Mouse (Mus musculus) common myeloid progenitor, adult 5-6 weeks (primary cell): ENCODE measurements around the gene Tmem189. TPM values are rescaled to one million over a fixed set of nuclear protein-coding genes. Genes with fewer than 3 reads are reported as not detected.

Source experiments
- ATAC-seq: replicated peaks from 2 replicates; pipeline ENCODE4 v1.8.0; 2016; ENCODE audit warnings: low read depth, mild to moderate bottlenecking, moderate TSS enrichment, inconsistent platforms; ENCODE audit not compliant: poor library complexity, severe bottlenecking
- total RNA-seq: library from RNA; stranded (forward); fragments of 200-1000, 187-1606 nt; gene quantifications from 2 replicates; pipeline ENCODE4 v1.2.3, GENCODE M21; 2017

Gene Tmem189
- total RNA-seq, 1 experiment from 2014 or later, result 27.5 TPM

- ATAC-seq, result no peak
These were observed 14.8 kb upstream of the Tmem189 start for GRCm38 (mm10) chr2:167704409-167704808.

- no peak for ATAC-seq
These were observed 12.5 kb upstream of the Tmem189 start for GRCm38 (mm10) chr2:167702126-167702525.

GRCm38 (mm10) chr2:167701472-167701871, 11.8 kb upstream of the Tmem189 start:
- no peak for ATAC-seq

- no peak for ATAC-seq
These were observed 10.4 kb upstream of the Tmem189 start for GRCm38 (mm10) chr2:167700018-167700417.

GRCm38 (mm10) chr2:167697902-167698301, 8.3 kb upstream of the Tmem189 start:
- peak; percentile 94 for ATAC-seq

- ATAC-seq, result no peak
These were observed 6.5 kb upstream of the Tmem189 start for GRCm38 (mm10) chr2:167696143-167696542.

- ATAC-seq, result no peak
These were observed 5.9 kb upstream of the Tmem189 start for GRCm38 (mm10) chr2:167695491-167695890.

- ATAC-seq, result no peak
These were observed 5.3 kb upstream of the Tmem189 start for GRCm38 (mm10) chr2:167694963-167695362.

- ATAC-seq, result no peak
These were observed 4.6 kb upstream of the Tmem189 start for GRCm38 (mm10) chr2:167694244-167694643.

GRCm38 (mm10) chr2:167693540-167693939, 3.9 kb upstream of the Tmem189 start:
- no peak for ATAC-seq

GRCm38 (mm10) chr2:167692831-167693230, 3.2 kb upstream of the Tmem189 start:
- no peak for ATAC-seq

GRCm38 (mm10) chr2:167691871-167692661, 2.4 kb upstream of the Tmem189 start:
- no peak for ATAC-seq

- ATAC-seq, result no peak
These were observed 1.8 kb upstream of the Tmem189 start for GRCm38 (mm10) chr2:167691410-167691809.

- ATAC-seq, result no peak
These were observed 1.3 kb upstream of the Tmem189 start for GRCm38 (mm10) chr2:167690962-167691311.

GRCm38 (mm10) chr2:167690219-167690961, 768 bp upstream of the Tmem189 start:
- no peak for ATAC-seq

- 0 out of 2 replicates have a peak, but pooled peaks have one; percentile 14 for ATAC-seq
These were observed 847 bp downstream of the Tmem189 start, which contains the start of gene Cebpb for GRCm38 (mm10) chr2:167688498-167689451. Gene Cebpb, plus strand, starts transcription at chr2:167688915.

GRCm38 (mm10) chr2:167688126-167688497, 1.5 kb downstream of the Tmem189 start:
- ATAC-seq, result no peak

- no peak for ATAC-seq
These were observed 1.9 kb downstream of the Tmem189 start for GRCm38 (mm10) chr2:167687651-167688101.

- ATAC-seq, result no peak
These were observed 2.4 kb downstream of the Tmem189 start for GRCm38 (mm10) chr2:167687250-167687586.
